Mouse (Mus musculus) hindbrain, embryonic 12.5 days (tissue): ENCODE measurements at regions not wholly inside any gene's neighbourhood (a gene's known extent, or its start where the extent isn't known, plus 50 kb on each side); places are given as distances from the start of the nearest gene placed in this dataset.
A peak's percentile ranks its signal among the peaks of the same experiment; 100 is the strongest.

Experiments
- ATAC-seq: fragments of 200-750 bp; cut with Nextera tagmentation; 2 replicates; pipeline ENCODE4 v1.8.0; 2017; ENCODE audit warnings: moderate TSS enrichment; ENCODE audit not compliant: low FRiP score
- H3K27ac ChIP-seq: fragments of 300-500 bp; sonication (generic); 2 replicates; pipeline ENCODE4 v1.5.1; 2016; ENCODE audit warnings: mild to moderate bottlenecking
- H3K27me3 ChIP-seq: fragments of 300-500 bp; sonication (generic); 2 replicates; pipeline ENCODE4 v1.6.1; 2016; ENCODE audit warnings: mild to moderate bottlenecking
- H3K36me3 ChIP-seq: fragments of 300-500 bp; sonication (generic); 2 replicates; pipeline ENCODE4 v1.6.1; 2016; ENCODE audit warnings: mild to moderate bottlenecking
- H3K4me1 ChIP-seq: fragments of 300-500 bp; sonication (generic); 2 replicates; pipeline ENCODE4 v1.6.1; 2016
- H3K4me2 ChIP-seq: fragments of 300-500 bp; sonication (generic); replicated peaks from 2 replicates; pipeline ENCODE4 v1.6.1; 2016; ENCODE audit warnings: mild to moderate bottlenecking
- H3K4me3 ChIP-seq: fragments of 300-500 bp; sonication (generic); 2 replicates; pipeline ENCODE4 v1.5.1; 2016; ENCODE audit warnings: mild to moderate bottlenecking
- H3K9ac ChIP-seq: fragments of 300-500 bp; sonication (generic); 2 replicates; pipeline ENCODE4 v1.6.1; 2016; ENCODE audit warnings: mild to moderate bottlenecking, moderate library complexity
- H3K9me3 ChIP-seq: fragments of 300-500 bp; sonication (generic); replicated peaks from 2 replicates; pipeline ENCODE4 v1.6.1; 2016; ENCODE audit warnings: mild to moderate bottlenecking
- WGBS: fragments of 180-500 bp; shearing (Covaris S2); methylation state at CpG from one replicate; pipeline ENCODE4 v1.1.7; 2016; 5-methylcytosine and 5-hydroxymethylcytosine counted together

- Histone ChIP-seq H3K36me3 (no peaks in the 10 kb centered on the region), H3K27me3 (no peaks in the 10 kb centered on the region), H3K4me2 (no peak overlapping the region), H3K9me3 (no peaks in the 10 kb centered on the region), H3K27ac (no peak overlapping the region), H3K4me3 (no peak overlapping the region), H3K4me1 (no peaks in the 10 kb centered on the region), H3K9ac (no peak overlapping the region)
- no peak for ATAC-seq
- 86% methylated on average over 2 of the region's 2 CpGs for WGBS
Observed at GRCm38 (mm10) chr13:72195881-72196280, 232.4 kb upstream of the Irx1 start.

GRCm38 (mm10) chr13:72198341-72199105 lies 235.0 kb upstream of the Irx1 start:
- Histone ChIP-seq H3K27ac (no peak overlapping the region), H3K9ac (no peak overlapping the region), H3K4me3 (no peak overlapping the region), H3K27me3 (no peaks in the 10 kb centered on the region), H3K4me2 (no peak overlapping the region), H3K36me3 (no peaks in the 10 kb centered on the region), H3K9me3 (no peaks in the 10 kb centered on the region), H3K4me1 (no peaks in the 10 kb centered on the region)
- ATAC-seq, result no peak
- 63% methylated on average over 22 of the region's 22 CpGs for WGBS

- Histone ChIP-seq H3K4me2 (no peak overlapping the region), H3K9me3 (no peaks in the 10 kb centered on the region), H3K4me3 (no peak overlapping the region), H3K36me3 (no peaks in the 10 kb centered on the region), H3K4me1 (peaks cover 8% of the 10 kb centered on the region; the same call in 1 of the 2 replicates), H3K9ac (no peak overlapping the region), H3K27me3 (peaks cover 7% of the 10 kb centered on the region; the same call in 1 of the 2 replicates), H3K27ac (no peak overlapping the region)
- ATAC-seq, result no peak
- 76% methylated on average over 5 of the region's 5 CpGs for WGBS
Observed at GRCm38 (mm10) chr13:72209518-72209917, 246.0 kb upstream of the Irx1 start.

- peak; percentile 56 for ATAC-seq
- peaks cover 8% of the 10 kb centered on the region; the same call in 1 of the 2 replicates for H3K4me1 ChIP-seq
- H3K36me3 ChIP-seq, result no peaks in the 10 kb centered on the region
- H3K27me3 ChIP-seq, result peaks cover 7% of the 10 kb centered on the region; the same call in 1 of the 2 replicates
- no peaks in the 10 kb centered on the region for H3K9me3 ChIP-seq
- 11% methylated on average over 10 of the region's 10 CpGs for WGBS
- H3K4me2 ChIP-seq, result no peak overlapping the region
- H3K9ac ChIP-seq, result no peak overlapping the region
- H3K4me3 ChIP-seq, result no peak overlapping the region
- no peak overlapping the region for H3K27ac ChIP-seq
Observed at GRCm38 (mm10) chr13:72209946-72210456, 246.5 kb upstream of the Irx1 start.

- Histone ChIP-seq H3K4me3 (no peak overlapping the region), H3K9ac (no peak overlapping the region), H3K36me3 (no peaks in the 10 kb centered on the region), H3K9me3 (no peaks in the 10 kb centered on the region), H3K4me1 (peaks cover 8% of the 10 kb centered on the region; the same call in 1 of the 2 replicates), H3K27me3 (peaks cover 7% of the 10 kb centered on the region; the same call in 1 of the 2 replicates), H3K4me2 (no peak overlapping the region), H3K27ac (no peak overlapping the region)
- WGBS, result 42% methylated on average over 7 of the region's 7 CpGs
- ATAC-seq, result no peak
Observed at GRCm38 (mm10) chr13:72210474-72211309, 247.2 kb upstream of the Irx1 start.

GRCm38 (mm10) chr13:72211716-72212115 lies 248.2 kb upstream of the Irx1 start:
- Histone ChIP-seq H3K9ac (no peak overlapping the region), H3K9me3 (no peaks in the 10 kb centered on the region), H3K27me3 (peaks cover 7% of the 10 kb centered on the region; the same call in 1 of the 2 replicates), H3K27ac (no peak overlapping the region), H3K4me3 (no peak overlapping the region), H3K36me3 (no peaks in the 10 kb centered on the region), H3K4me2 (no peak overlapping the region), H3K4me1 (peaks cover 8% of the 10 kb centered on the region; the same call in 1 of the 2 replicates)
- no peak for ATAC-seq
- WGBS, result 71% methylated on average over 4 of the region's 4 CpGs

- ATAC-seq, result no peak
- H3K4me3 ChIP-seq, result no peak overlapping the region
- no peaks in the 10 kb centered on the region for H3K36me3 ChIP-seq
- H3K27me3 ChIP-seq, result peaks cover 7% of the 10 kb centered on the region; the same call in 1 of the 2 replicates
- no peak overlapping the region for H3K27ac ChIP-seq
- no peaks in the 10 kb centered on the region for H3K9me3 ChIP-seq
- no peak overlapping the region for H3K4me2 ChIP-seq
- peaks cover 8% of the 10 kb centered on the region; the same call in 1 of the 2 replicates for H3K4me1 ChIP-seq
- 84% methylated on average over 2 of the region's 2 CpGs for WGBS
- H3K9ac ChIP-seq, result no peak overlapping the region
Observed at GRCm38 (mm10) chr13:72212747-72213146, 249.2 kb upstream of the Irx1 start.

GRCm38 (mm10) chr13:72219329-72219728 lies 255.8 kb upstream of the Irx1 start:
- 95% methylated on average over 2 of the region's 2 CpGs for WGBS
- Histone ChIP-seq H3K27me3 (no peaks in the 10 kb centered on the region), H3K4me1 (no peaks in the 10 kb centered on the region), H3K4me2 (no peak overlapping the region), H3K36me3 (no peaks in the 10 kb centered on the region), H3K9ac (no peak overlapping the region), H3K27ac (no peak overlapping the region), H3K9me3 (no peaks in the 10 kb centered on the region), H3K4me3 (no peak overlapping the region)
- ATAC-seq, result no peak

- no peak overlapping the region for H3K27ac ChIP-seq
- no peaks in the 10 kb centered on the region for H3K27me3 ChIP-seq
- no peaks in the 10 kb centered on the region for H3K9me3 ChIP-seq
- WGBS, result 86% methylated on average over 1 of the region's 1 CpGs
- H3K4me3 ChIP-seq, result no peak overlapping the region
- H3K36me3 ChIP-seq, result no peaks in the 10 kb centered on the region
- no peaks in the 10 kb centered on the region for H3K4me1 ChIP-seq
- no peak overlapping the region for H3K4me2 ChIP-seq
- no peak overlapping the region for H3K9ac ChIP-seq
- no peak for ATAC-seq
Observed at GRCm38 (mm10) chr13:72227102-72227501, 263.6 kb upstream of the Irx1 start.

- no peak overlapping the region for H3K4me2 ChIP-seq
- WGBS, result 63% methylated on average over 4 of the region's 4 CpGs
- no peak overlapping the region for H3K4me3 ChIP-seq
- no peak for ATAC-seq
- no peaks in the 10 kb centered on the region for H3K36me3 ChIP-seq
- H3K27ac ChIP-seq, result no peak overlapping the region
- H3K9me3 ChIP-seq, result no peaks in the 10 kb centered on the region
- no peaks in the 10 kb centered on the region for H3K4me1 ChIP-seq
- H3K27me3 ChIP-seq, result no peaks in the 10 kb centered on the region
- no peak overlapping the region for H3K9ac ChIP-seq
Observed at GRCm38 (mm10) chr13:72231032-72231591, 267.6 kb upstream of the Irx1 start.

- no peak overlapping the region for H3K4me2 ChIP-seq
- no peaks in the 10 kb centered on the region for H3K9me3 ChIP-seq
- H3K4me3 ChIP-seq, result no peak overlapping the region
- no peak overlapping the region for H3K9ac ChIP-seq
- H3K36me3 ChIP-seq, result no peaks in the 10 kb centered on the region
- H3K4me1 ChIP-seq, result no peaks in the 10 kb centered on the region
- H3K27me3 ChIP-seq, result no peaks in the 10 kb centered on the region
- no peak for ATAC-seq
- H3K27ac ChIP-seq, result no peak overlapping the region
Observed at GRCm38 (mm10) chr13:72232080-72232479, 268.6 kb upstream of the Irx1 start.

- H3K27me3 ChIP-seq, result no peaks in the 10 kb centered on the region
- ATAC-seq, result no peak
- H3K4me3 ChIP-seq, result no peak overlapping the region
- WGBS, result 70% methylated on average over 3 of the region's 3 CpGs
- no peak overlapping the region for H3K27ac ChIP-seq
- H3K36me3 ChIP-seq, result no peaks in the 10 kb centered on the region
- no peaks in the 10 kb centered on the region for H3K9me3 ChIP-seq
- H3K9ac ChIP-seq, result no peak overlapping the region
- no peak overlapping the region for H3K4me2 ChIP-seq
- peaks cover 5% of the 10 kb centered on the region; the same call in 1 of the 2 replicates for H3K4me1 ChIP-seq
Observed at GRCm38 (mm10) chr13:72241919-72242318, 278.4 kb upstream of the Irx1 start.
